Mouse (Mus musculus) testis, adult 2 months (tissue): Measurements from ENCODE around the gene 2900092C05Rik.

Experiments
- CTCF ChIP-seq: fragments of 200-500 bp; IDR thresholded peaks from 2 replicates; pipeline ENCODE4 v1.5.1; 2012; ENCODE audit warnings: low read depth, mild to moderate bottlenecking, inconsistent platforms, low read length, moderate library complexity; ENCODE audit not compliant: control insufficient read depth, insufficient read depth, insufficient replicate concordance
- POLR2A ChIP-seq: fragments of 200-500 bp; IDR thresholded peaks from 2 replicates; pipeline ENCODE4 v1.6.1; 2012; ENCODE audit warnings: low read depth, mild to moderate bottlenecking, inconsistent platforms, low read length, moderate library complexity; ENCODE audit not compliant: control insufficient read depth

GRCm38 (mm10) chr7:12485956-12486355 is 26.4 kb upstream of the 2900092C05Rik start:
- TF ChIP-seq CTCF (no peak), POLR2A (no peak)
